Mouse (Mus musculus): Measurements from ENCODE around the gene Gckr.

- TF ChIP-seq POLR2A (IDR thresholded peaks at IDR 0.05; ENCODE audit: extremely low read depth, insufficient read depth, low read length) (no peak), CTCF (IDR thresholded peaks at IDR 0.05; ENCODE audit: extremely low read depth, insufficient read depth, low read length) (peak; percentile 61)
These were observed 31.0 kb downstream of the Gckr start for GRCm38 (mm10) chr5:31328255-31328654.

All from cortical plate, adult 2 months (tissue).